Mouse (Mus musculus) cortical plate, adult 2 months (tissue): Measurements from ENCODE around the gene 1700001P01Rik.

ENCODE experiments used
- CTCF ChIP-seq: fragments of 200-500 bp; IDR thresholded peaks from 2 replicates; pipeline ENCODE4 v1.5.1; 2011; ENCODE audit warnings: mild to moderate bottlenecking, control low read depth, low read length; ENCODE audit not compliant: insufficient read depth; ENCODE audit errors: extremely low read depth
- POLR2A ChIP-seq: fragments of 200-500 bp; IDR thresholded peaks from 2 replicates; pipeline ENCODE4 v1.6.1; 2011; ENCODE audit warnings: mild to moderate bottlenecking, low read length, control low read depth; ENCODE audit not compliant: insufficient read depth; ENCODE audit errors: extremely low read depth

DNA sequence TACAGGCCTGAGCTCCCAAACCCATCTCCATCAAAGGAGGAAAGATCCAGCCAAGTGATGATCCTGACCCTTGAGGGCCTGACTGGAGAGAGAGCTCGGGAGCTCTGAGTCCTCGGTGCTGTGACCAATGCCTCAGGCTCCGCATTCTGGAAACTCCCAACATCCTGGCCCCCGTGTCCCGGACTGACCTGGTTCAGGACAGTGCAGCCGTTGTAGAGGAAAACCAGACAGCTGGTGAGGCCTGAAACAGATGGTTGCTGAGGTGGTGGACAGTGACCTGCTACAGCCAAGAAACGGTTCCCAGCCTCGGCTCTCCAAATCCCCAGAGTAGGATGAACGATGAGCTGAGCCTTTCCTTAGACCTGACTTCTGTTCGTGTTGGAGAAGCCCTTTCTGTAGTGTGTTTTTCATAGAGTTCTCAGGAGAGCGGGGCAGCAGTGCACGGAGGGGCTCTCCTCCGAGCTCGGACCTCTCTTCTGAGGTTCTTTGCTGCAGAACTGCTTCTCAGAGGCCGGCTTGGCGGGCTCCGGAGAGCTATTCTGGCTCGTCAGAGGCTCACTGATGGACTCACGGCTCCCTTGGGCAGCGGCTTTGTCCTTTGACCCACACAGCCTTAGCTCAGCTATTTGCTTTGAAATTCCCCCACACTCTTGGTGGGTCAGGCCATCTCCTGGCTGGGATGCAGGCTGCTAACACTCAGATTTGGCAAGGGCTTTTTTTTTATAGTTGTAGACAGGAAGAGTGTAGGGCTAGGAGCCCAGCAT is 47.3 kb upstream of the 1700001P01Rik start:
- TF ChIP-seq CTCF: no peak
- no peak for TF ChIP-seq POLR2A
